Mouse (Mus musculus): Measurements from ENCODE around the gene Tut1.
A peak's percentile ranks its signal among the peaks of the same experiment; 100 is the strongest.

The Tut1 gene

DNA sequence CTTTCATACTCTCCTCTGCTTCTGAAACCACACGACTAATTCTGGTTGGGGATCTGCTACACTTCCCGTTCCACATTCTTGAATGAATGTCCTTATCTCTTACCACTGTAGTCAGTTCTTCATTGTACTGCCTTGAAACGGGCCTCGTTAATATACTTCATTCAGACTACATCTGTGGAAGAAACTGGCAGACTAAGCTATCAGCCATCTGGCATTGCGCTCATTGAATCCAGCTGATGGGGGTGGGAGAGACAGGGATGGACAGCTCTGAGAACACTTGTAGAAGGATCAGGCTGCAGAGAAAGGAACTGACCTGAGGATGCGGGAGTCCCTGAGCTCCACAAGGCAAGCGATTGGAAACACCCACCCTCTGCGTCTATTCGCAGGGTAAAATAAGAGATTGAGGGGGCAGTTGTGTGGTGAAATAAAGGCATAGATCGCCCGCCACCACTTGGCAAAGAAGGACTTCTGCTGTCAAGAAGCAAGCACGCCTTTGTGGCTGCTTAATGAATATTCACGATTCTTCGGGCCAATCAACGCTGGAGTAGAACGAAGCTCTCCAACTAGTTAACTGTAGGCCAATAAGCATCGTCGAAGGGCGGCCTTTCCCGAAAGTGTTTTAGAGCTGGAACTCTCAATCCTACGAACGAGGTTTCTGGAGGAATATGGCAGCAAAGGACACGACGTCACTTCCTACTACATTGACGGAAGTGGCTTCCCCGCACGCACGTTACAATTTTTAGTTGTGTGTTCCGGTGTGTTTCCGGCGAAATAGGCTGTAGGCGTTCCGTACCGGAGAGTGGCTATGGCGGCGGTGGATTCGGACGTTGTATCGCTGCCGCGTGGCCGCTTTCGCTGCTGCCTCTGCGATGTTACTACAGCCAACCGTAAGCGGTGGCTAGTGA is at the start of gene Tut1:
Gene Tut1, plus strand, starts transcription at position 713 of the 905 bp plus-strand sequence.
- peak; percentile 95 for DNase-seq

- no peak for DNase-seq
Measured at GRCm38 (mm10) chr19:8908531-8908930, 45.1 kb upstream of the Tut1 start.

- no peak for DNase-seq
Measured at GRCm38 (mm10) chr19:8911810-8912209, 41.8 kb upstream of the Tut1 start.

DNA sequence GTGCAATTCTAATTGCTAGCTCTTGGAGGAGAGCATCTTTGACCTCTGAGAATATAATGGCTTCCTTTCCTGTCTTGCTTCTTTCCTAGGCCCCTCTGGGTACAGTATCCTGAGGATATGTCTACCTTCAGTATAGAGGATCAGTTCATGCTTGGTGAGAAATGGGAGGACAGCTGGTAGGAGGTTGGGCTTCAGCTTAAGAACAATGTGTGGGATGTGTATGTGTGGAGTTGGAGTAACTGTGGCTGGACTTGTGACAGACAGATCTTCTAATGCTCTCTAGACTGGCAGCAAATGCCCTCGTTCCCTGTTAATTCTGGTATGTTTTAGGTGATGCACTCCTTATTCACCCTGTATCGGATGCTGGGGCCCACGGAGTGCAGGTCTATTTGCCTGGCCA is 39.4 kb upstream of the Tut1 start:
- no peak for DNase-seq

DNA sequence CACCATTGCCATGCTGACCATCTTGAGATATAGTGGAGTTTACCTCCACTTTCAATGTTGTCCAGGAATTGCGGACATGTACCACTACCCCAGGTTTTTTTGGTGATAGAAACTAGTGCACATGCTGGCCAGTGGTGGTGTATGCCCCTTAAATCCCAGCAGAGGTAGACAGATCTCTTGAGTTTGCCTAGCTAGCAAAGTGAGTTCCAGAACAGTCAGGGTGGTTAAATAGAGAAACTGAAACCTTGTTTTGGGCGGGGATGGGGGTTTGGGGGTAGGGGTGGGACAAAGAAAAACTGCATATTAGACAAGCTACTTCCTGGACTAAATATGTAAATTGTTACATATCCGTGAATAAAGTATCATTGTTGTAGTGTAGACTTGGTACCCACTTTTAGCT is 34.6 kb upstream of the Tut1 start:
- DNase-seq = no peak

DNA sequence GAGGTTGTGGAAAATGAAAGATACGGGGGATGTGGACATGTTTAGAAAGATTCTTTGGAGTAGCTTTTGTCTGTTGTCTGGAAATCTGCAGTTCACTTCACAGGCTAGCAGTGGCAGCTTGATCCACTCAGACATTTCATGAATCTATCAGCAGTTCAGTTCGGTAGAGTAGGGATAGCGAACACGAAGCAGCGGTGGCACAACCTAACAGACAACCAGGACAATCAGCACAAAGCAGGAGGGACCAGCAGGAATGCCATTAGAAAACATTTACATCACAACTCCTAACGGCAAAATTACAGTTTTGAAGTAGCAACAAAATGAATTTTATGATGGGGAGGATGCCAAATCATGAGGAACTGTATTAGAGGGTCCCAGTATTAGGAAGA is 34.0 kb upstream of the Tut1 start:
- no peak for DNase-seq

- DNase-seq = peak; percentile 97
Measured at GRCm38 (mm10) chr19:8920073-8920736, 33.4 kb upstream of the Tut1 start, which contains the start of gene B3gat3. TSS of gene B3gat3 (plus strand) at chr19:8920374.

DNA sequence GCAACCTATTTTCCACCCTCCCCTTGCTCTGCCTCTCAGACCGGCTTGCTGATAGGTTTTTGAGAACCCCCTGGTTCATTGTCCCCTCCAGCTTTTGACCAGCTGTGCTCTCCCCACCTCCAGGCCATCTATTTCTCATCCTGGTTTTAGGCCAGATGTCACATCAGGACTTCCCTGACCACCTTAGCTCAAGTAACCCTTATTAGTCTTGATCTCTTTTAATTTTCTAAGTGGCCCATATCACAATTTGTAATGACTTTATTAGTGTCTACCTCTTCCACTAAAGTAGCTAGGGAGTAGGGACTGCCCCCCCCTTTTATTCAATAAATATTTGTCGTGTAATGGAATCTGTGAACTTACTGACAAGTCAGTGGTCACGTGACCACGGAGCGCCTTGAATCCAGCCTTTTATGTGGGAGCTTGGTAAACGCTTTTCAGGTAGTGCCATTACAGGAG is 32.8 kb upstream of the Tut1 start:
- no peak for DNase-seq

DNA sequence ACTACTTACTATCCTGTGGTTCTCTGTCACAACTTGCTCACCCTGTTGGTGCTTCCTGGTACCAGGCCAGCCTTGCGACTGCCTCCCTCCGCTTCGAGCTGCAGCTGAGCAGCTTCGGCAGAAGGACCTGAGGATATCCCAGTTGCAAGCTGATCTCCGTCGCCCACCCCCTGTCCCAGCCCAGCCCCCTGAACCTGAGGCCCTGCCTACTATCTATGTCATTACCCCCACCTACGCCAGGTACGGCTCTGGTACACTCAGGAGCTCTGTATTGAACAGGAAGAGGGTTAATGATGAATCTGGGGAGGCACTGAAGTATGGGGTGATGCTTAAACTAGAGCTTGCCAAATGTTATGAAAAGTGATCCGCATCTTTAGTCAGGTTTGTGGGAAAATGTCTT is 31.9 kb upstream of the Tut1 start:
- no peak for DNase-seq

- DNase-seq = no peak
Measured at GRCm38 (mm10) chr19:8926766-8927165, 26.9 kb upstream of the Tut1 start.

GRCm38 (mm10) chr19:8927891-8928525 is 25.6 kb upstream of the Tut1 start:
- DNase-seq = no peak

DNA sequence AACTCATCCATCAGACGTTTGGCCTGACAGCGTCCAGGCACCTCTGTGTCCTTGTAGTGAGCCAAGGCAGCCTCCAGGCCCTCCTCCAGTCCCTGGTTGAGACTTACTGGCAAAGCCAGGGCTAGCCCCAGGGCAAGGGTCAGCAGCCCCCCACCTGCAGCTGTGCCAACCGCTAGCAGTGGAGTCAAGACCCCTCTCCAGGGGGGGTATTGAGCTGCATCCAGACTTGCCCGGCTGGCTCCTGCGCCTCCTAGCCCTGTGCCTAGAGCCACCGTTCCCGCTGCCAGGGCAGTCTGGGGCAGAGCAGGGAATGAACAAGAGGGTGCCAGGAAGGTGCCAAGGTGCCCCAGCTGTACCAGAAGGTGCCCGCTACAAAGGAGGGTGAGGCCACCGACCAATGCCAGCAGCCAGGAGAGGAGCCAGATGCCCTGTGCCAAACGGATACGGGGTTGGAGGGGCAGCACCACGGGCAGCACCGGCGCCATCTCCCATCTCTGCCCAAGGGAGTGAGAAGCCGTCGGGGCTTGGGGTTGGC is 24.9 kb upstream of the Tut1 start:
- DNase-seq = no peak

- peak; percentile 93 for DNase-seq
Measured at GRCm38 (mm10) chr19:8929224-8930088, 24.2 kb upstream of the Tut1 start, which contains the start of the genes Rom1 and Eml3. TSS of gene Rom1 (minus strand) at chr19:8929356. TSS of gene Eml3 (plus strand) at chr19:8929552.

- no peak for DNase-seq
Measured at GRCm38 (mm10) chr19:8930117-8930516, 23.5 kb upstream of the Tut1 start.

DNA sequence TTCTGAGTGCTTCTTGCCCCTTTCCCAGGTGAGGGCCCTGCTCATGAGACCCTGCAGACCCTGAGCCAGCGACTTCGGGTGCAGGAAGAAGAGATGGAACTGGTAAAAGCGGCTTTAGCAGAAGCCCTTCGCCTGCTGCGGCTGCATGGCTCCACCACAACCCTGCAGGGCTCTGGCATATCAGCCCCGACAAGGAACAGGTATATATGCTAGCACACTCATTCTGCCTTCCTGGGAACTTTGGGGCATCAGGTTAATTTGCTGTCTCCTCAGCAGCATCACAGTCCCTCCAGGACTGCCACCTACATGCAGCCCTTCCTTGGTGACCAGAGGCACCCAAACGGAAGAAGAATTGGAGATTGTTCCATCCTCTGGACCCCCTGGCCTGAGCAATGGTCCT is 22.9 kb upstream of the Tut1 start:
- DNase-seq = no peak

- no peak for DNase-seq
Measured at GRCm38 (mm10) chr19:8936736-8937135, 16.9 kb upstream of the Tut1 start.

DNA sequence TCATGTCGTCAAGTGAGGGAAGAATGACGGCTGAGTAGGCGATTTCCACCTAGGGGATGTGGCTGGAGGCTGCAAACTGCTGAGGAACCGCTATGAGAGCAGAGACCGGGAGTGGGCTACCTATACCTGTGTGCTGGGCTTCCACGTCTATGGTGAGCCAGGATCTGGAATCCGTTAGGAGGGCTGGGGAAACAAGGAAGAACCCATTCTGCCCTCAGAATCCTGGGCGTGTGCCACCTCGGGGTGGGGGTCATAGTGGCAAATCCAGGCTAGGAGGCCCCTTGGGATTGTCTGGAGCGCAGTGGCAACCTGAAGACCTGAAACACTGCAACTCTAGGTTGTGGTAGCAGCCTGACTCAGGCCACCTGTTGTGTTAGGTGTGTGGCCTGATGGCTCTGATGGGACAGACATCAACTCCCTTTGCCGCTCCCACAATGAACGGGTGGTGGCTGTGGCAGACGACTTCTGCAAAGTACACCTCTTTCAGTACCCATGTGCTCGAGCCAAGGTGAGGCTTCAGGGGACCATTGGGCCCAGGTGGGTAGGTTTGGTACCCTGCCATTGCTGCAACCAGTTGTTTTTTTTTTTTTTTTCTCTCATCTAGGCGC is 13.0 kb upstream of the Tut1 start:
- no peak for DNase-seq

- DNase-seq = no peak
Measured at GRCm38 (mm10) chr19:8941136-8941514, 12.5 kb upstream of the Tut1 start.

DNA sequence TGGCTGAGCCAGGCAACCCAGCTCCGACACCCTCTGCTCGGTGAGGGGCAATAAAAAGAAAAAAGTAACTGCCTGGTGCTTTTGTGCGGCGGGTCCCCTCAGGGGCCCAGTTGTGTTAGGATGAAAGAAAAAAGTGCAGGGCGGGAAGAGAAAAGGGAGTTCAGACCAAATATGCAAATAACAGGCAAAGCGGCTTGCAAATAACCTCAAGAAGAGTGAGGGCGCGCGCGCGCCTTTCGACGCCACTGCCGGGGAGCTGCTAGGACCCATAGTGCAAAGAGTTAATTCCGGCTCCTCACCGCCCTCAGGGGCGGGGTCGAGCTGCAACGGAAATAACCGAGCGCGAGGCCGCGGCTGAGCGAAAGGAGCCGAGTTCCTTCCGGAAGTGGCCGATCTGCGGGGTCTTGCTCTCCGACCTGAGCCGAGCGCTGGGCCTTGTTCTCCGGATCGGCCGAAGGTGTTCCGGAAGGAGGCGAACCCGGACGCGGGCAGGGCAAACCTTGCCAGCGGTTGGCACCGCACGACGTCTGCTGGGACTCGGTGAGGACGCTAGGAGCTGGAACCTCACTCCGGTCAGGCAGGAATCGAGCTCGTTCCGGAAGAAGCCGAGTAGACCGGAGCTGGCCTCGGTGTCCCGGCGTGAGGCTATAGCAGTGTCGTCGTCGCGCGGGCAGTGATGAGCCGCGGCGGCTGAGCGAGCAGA is 12.0 kb upstream of the Tut1 start, which contains the start of gene Mta2:
Gene Mta2, plus strand, starts transcription at position 361 of the 703 bp plus-strand sequence.
- DNase-seq = peak; percentile 95

DNA sequence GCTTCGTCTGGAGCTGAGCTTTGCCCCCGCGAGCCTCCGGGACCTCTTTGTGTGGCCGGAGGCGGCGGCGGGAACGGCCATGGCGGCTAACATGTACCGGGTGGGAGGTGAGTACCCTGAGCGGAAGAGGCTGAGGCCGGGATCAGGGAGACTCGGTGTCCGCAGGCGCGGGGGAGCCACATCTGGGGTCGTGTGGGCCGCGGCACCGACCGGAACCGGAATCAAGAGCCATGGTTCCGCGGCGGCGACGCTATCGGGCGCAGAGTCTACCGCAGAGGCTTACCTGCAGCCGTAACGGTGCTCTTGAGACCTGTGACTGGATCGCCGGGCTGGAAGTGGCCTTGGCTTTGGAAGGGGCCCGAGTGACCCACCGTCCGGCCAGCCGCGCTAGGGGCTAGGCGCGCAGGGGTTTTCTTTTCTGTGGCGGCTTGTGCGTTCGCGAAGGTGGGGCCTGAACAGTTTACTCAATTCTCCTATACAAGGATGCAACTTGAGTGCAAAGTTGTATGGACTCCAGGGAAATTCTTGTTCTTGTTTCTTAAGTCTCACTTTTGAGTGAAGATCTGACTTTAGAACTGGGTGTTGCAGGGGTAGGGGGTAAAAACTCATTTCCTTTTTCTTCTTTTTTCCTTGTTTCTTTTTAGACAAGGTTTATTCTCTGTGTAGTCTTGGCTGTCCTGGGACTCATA is 11.2 kb upstream of the Tut1 start:
- DNase-seq = no peak
